Mouse (Mus musculus): ENCODE data around the gene Pde11a.

DNA sequence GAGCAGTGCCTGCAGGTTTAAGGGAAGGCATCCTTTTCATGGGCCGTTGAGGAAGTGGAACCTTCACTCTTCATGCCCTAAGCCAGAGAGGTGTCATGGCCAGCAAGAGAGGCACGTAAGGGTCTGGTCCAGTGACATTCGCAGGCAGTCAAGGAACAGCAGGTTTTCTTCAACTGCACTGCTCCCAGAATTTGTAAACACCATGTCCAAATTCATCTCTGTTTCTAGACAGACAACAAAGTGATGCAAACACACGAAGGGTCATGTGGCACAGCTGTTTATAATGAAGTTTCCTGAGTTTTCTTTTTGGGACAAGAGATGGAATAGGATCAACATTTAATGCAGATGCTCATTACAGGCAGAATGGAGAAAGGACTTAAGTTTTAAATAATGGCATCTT lies 249.7 kb downstream of the Pde11a start:
- TF ChIP-seq POLR2A (IDR thresholded peaks at IDR 0.05; ENCODE audit: borderline replicate concordance, extremely low read depth, low read depth, low read length) (no peak), CTCF (IDR thresholded peaks at IDR 0.05; ENCODE audit: insufficient read depth, low read length) (no peak)
